Mouse (Mus musculus) midbrain, postnatal 0 days (tissue): Measurements from ENCODE around the gene Tra2b. TPM values are rescaled to one million over a fixed set of nuclear protein-coding genes. Genes with fewer than 3 reads are reported as not detected.
"Not testable (repeated sequence)": the region's sequence is repeated elsewhere in the genome, so short reads cannot be mapped to it uniquely, and the experiment has no call there.

Experiments
- ATAC-seq: fragments of 200-750 bp; cut with Nextera tagmentation; 2 replicates; pipeline ENCODE4 v1.8.0; 2017; ENCODE audit warnings: moderate number of reproducible peaks, mild to moderate bottlenecking, moderate TSS enrichment, moderate library complexity; ENCODE audit not compliant: low FRiP score
- DNase-seq: peaks from one replicate; pipeline ENCODE4 v3.0.0-alpha.2; 2015; ENCODE audit warnings: low spot score
- H3K27ac ChIP-seq: fragments of 300-500 bp; sonication (generic); 2 replicates; pipeline ENCODE4 v1.5.1; 2014; ENCODE audit warnings: low read depth, mild to moderate bottlenecking, low read length, mixed read lengths
- H3K27me3 ChIP-seq: fragments of 300-500 bp; sonication (generic); 2 replicates; pipeline ENCODE4 v1.6.1; 2014; ENCODE audit warnings: low read length, control low read depth, mixed read lengths; ENCODE audit not compliant: insufficient read depth
- H3K36me3 ChIP-seq: fragments of 300-500 bp; sonication (generic); 2 replicates; pipeline ENCODE4 v1.6.1; 2014; ENCODE audit warnings: low read length, control low read depth, mixed read lengths; ENCODE audit not compliant: insufficient read depth
- H3K4me1 ChIP-seq: fragments of 300-500 bp; sonication (generic); 2 replicates; pipeline ENCODE4 v1.6.1; 2014; ENCODE audit warnings: mild to moderate bottlenecking, control low read depth, antibody characterized with exemption, low read length, mixed read lengths; ENCODE audit not compliant: insufficient read depth
- H3K4me2 ChIP-seq: fragments of 300-500 bp; sonication (generic); 2 replicates; pipeline ENCODE4 v1.6.1; 2014; ENCODE audit warnings: low read depth, mild to moderate bottlenecking, low read length, mixed read lengths; ENCODE audit not compliant: poor library complexity, severe bottlenecking
- H3K4me3 ChIP-seq: fragments of 300-500 bp; sonication (generic); 2 replicates; pipeline ENCODE4 v1.5.1; 2014; ENCODE audit warnings: low read depth, mild to moderate bottlenecking, low read length, moderate library complexity
- H3K9ac ChIP-seq: fragments of 300-500 bp; sonication (generic); replicated peaks from 2 replicates; pipeline ENCODE4 v1.6.1; 2014; ENCODE audit warnings: mild to moderate bottlenecking, low read length, moderate library complexity, mixed read lengths; ENCODE audit not compliant: poor library complexity, severe bottlenecking
- H3K9me3 ChIP-seq: fragments of 300-500 bp; sonication (generic); 2 replicates; pipeline ENCODE4 v1.6.1; 2016; ENCODE audit warnings: low read length, control low read depth
- CTCF ChIP-seq: IDR thresholded peaks from 2 replicates; pipeline ENCODE4 v1.5.1; 2016; ENCODE audit warnings: antibody characterized with exemption, mild to moderate bottlenecking
- WGBS: fragments of 180-500 bp; shearing (Covaris S2); extraction: QIAGEN DNeasy Blood & Tissue Kit; methylation state at CpG from one replicate; pipeline ENCODE4 v1.1.7; 2014; 5-methylcytosine and 5-hydroxymethylcytosine counted together
- polyA plus RNA-seq: library from polyadenylated mRNA; unstranded; fragments of >200 nt; fragmentation: Nextera tagmentation; extraction: Ambion mirVana; gene quantifications from 2 replicates; pipeline ENCODE4 v1.2.1, GENCODE M21; 2015
- total RNA-seq: library from RNA; depleted of rRNA; stranded (reverse); fragments of >200 nt; gene quantifications from 2 replicates; pipeline ENCODE4 v1.2.3, GENCODE M21; 2014

Gene Tra2b
- total and polyA plus RNA-seq, 2 experiments from 2014 or later, result 128 to 208 TPM

DNA sequence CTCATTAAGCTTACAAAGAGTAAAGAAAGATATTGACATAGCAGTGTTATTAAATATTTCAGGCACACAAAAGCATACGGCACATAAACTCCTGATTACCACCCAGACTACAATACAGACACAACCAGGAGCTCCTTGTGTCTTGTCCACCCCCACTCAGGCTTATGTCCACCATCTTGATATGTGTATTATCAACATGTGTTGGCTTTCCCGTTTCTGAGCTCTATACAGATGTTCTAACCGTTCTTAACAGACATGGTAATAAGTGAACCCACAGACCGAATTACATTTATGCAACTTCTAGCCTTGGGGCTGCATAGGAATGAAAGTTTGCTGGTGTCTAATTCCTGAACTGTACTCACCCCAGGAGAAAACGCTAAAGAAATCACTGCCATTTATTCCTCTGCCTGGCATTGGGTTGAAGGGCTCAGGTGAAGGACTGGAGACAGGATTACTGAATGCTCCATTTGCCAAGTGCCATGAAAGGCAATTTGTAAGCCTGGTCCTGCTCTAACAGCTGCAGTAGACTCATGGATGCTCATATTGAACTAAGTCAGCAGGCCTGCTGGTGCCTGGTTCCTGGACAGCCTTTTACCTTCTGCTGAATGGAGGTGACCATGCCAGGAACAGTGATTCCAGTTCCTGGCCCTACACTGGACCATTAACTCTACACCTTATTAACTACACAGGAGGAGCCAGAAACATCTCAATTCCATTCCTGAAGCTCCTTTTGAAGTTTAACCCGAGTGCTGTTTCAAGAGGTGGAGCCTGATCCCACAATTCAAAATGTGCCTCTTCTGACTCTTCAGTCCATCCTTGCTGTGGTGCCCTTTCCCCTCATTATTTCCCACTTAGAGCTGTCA lies 24.2 kb downstream of the Tra2b start:
- no peaks in the 10 kb centered on the region for H3K4me1 ChIP-seq
- ATAC-seq (peak; percentile 22; the same call in 1 of the 2 replicates), DNase-seq (no peak)
- no peak overlapping the region for H3K9ac ChIP-seq
- peaks cover 6% of the 10 kb centered on the region for H3K36me3 ChIP-seq
- no peak overlapping the region for H3K27ac ChIP-seq
- no peak overlapping the region for H3K4me2 ChIP-seq
- H3K4me3 ChIP-seq, result no peak overlapping the region
- H3K9me3 ChIP-seq, result no peaks in the 10 kb centered on the region
- WGBS, result 73% methylated on average over 6 of the region's 6 CpGs
- no peaks in the 10 kb centered on the region for H3K27me3 ChIP-seq
- TF ChIP-seq CTCF, result no peak

GRCm38 (mm10) chr16:22240856-22241255 lies 24.9 kb downstream of the Tra2b start:
- 90% methylated on average over 5 of the region's 5 CpGs for WGBS
- no peak overlapping the region for H3K4me3 ChIP-seq
- no peak for TF ChIP-seq CTCF
- H3K27me3 ChIP-seq, result no peaks in the 10 kb centered on the region
- peaks cover 6% of the 10 kb centered on the region for H3K36me3 ChIP-seq
- H3K4me2 ChIP-seq, result no peak overlapping the region
- ATAC-seq (no peak), DNase-seq (no peak)
- no peak overlapping the region for H3K27ac ChIP-seq
- no peak overlapping the region for H3K9ac ChIP-seq
- no peaks in the 10 kb centered on the region for H3K9me3 ChIP-seq
- H3K4me1 ChIP-seq, result no peaks in the 10 kb centered on the region

DNA sequence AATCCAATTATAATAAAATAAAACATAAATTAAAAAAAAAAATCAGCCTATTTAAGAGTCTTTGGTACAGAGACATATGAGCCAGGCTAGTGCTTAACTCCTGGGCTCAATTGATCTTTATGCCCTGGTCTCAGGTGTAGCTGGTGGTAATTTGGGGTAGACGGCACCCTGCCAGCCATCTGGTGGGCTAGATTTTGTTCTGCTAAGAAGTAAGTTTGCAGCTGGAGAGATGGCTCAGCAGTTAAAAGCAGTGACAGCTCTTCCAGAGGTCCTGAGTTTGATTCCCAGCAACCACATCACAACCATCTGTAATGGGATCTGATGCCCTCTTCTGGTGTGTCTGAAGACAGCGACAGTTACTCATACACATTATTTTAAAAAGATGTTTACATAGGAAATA lies 25.8 kb downstream of the Tra2b start:
- Histone ChIP-seq H3K36me3 (peaks cover 6% of the 10 kb centered on the region), H3K9ac (no peak overlapping the region), H3K4me2 (no peak overlapping the region), H3K27ac (no peak overlapping the region), H3K27me3 (no peaks in the 10 kb centered on the region), H3K4me3 (no peak overlapping the region), H3K4me1 (no peaks in the 10 kb centered on the region), H3K9me3 (no peaks in the 10 kb centered on the region)
- peak; percentile 23; the same call in 1 of the 2 replicates for TF ChIP-seq CTCF
- ATAC-seq (no peak), DNase-seq (no peak)
- WGBS, result 87% methylated on average over 2 of the region's 2 CpGs

DNA sequence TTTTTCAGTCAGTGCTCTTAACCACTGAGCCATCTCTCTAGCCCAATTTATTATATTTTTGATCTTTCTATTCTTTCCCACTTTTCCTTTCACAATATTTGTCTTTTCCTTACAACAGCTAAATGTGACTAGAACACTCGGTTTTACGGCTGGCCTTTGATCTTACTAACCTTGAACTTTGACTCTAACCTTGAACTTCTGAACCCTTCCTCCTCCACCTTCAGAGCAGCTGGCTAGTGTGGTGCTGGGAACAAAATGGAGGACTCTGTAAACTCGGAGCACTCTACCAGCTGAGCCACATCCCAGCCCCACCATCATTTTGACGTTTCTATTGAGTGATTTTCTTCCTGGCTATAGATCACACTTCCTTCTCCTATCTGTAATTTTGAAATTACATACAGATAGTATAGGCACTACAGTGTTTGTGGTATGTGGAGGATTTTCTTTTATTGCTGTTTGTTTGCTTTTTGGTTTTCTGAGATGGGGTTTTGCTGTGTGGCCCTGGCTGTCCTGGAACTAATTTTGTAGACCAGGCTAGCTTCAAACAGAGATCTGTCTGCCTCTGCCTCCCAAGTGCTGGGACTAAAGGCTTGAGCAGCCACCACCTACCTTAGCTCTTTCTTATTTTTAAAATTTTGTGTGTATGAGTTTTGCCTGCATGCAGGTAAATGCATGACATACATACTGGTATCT lies 26.7 kb downstream of the Tra2b start:
- Histone ChIP-seq H3K9me3 (no peaks in the 10 kb centered on the region), H3K4me2 (no peak overlapping the region), H3K4me1 (no peaks in the 10 kb centered on the region), H3K36me3 (peaks cover 1% of the 10 kb centered on the region; the same call in 1 of the 2 replicates), H3K27ac (no peak overlapping the region), H3K9ac (no peak overlapping the region), H3K4me3 (no peak overlapping the region), H3K27me3 (no peaks in the 10 kb centered on the region)
- no peak for ATAC-seq
- DNase-seq, result no peak
- TF ChIP-seq CTCF, result no peak
- 84% methylated on average over 4 of the region's 4 CpGs for WGBS

DNA sequence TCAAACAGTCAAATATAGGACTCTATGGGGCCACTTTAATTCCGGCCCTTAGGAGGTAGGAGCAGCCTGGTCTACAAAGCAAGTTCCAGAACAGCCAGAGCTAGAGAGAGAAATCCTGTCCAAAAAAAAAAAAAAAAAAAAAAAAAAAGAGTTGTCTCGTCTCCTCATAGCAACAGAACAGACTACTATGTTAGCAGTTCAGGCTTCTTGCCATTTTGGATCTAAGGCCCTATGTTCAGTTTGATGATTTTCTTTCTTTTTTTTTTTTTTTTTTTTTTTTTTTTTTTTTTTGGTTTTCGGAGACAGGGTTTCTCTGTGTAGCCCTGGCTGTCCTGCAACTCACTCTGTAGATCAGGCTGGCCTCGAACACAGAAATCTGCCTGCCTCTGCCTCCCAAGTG lies 27.4 kb downstream of the Tra2b start:
- H3K36me3 ChIP-seq, H3K4me2 ChIP-seq, H3K9ac ChIP-seq, H3K4me3 ChIP-seq, H3K27ac ChIP-seq, H3K27me3 ChIP-seq, ATAC-seq, DNase-seq, H3K9me3 ChIP-seq, H3K4me1 ChIP-seq: not testable (repeated sequence)
- 78% methylated on average over 4 of the region's 4 CpGs for WGBS

DNA sequence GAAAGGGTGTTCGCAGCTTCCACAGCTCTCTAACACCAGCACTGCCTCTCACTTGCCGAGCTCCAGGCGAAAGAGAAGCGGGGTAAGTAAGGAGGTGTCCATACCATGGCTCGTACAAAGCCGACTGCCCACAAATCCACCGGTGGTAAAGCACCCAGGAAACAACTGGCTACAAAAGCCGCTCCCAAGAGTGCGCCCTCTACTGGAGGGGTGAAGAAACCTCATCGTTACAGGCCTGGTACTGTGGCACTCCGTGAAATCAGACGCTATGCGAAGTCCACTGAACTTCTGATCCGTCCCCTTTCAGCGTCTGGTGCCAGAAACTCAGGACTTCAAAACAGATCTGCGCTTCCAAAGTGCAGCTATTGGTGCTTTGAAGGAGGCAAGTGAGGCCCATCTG lies 29.0 kb downstream of the Tra2b start:
- Histone ChIP-seq H3K4me3 (no peak overlapping the region), H3K9ac (no peak overlapping the region), H3K27ac (no peak overlapping the region), H3K27me3 (no peaks in the 10 kb centered on the region), H3K36me3 (no peaks in the 10 kb centered on the region), H3K4me1 (no peaks in the 10 kb centered on the region), H3K9me3 (no peaks in the 10 kb centered on the region), H3K4me2 (no peak overlapping the region)
- 92% methylated on average over 16 of the region's 16 CpGs for WGBS
- ATAC-seq (no peak), DNase-seq (no peak)
- peak; percentile 8; the same call in 1 of the 2 replicates for TF ChIP-seq CTCF
